Mouse (Mus musculus) midbrain, embryonic 14.5 days (tissue): ENCODE results near the gene Tsc22d1. TPM values are rescaled to one million over a fixed set of nuclear protein-coding genes. Genes with fewer than 3 reads are reported as not detected.
A peak's percentile ranks its signal among the peaks of the same experiment; 100 is the strongest.

ENCODE experiments used
- ATAC-seq: fragments of 200-750 bp; cut with Nextera tagmentation; 2 replicates; pipeline ENCODE4 v1.8.0; 2017; ENCODE audit warnings: moderate number of reproducible peaks, moderate library complexity; ENCODE audit not compliant: low FRiP score, low TSS enrichment
- DNase-seq: peaks from one replicate; pipeline ENCODE4 v3.0.0-alpha.2; 2015
- H3K27ac ChIP-seq: fragments of 300-500 bp; sonication (generic); replicated peaks from 2 replicates; pipeline ENCODE4 v1.5.1; 2014; ENCODE audit warnings: mild to moderate bottlenecking, low read depth, low read length, moderate library complexity
- H3K27me3 ChIP-seq: fragments of 300-500 bp; sonication (generic); 2 replicates; pipeline ENCODE4 v1.6.1; 2014; ENCODE audit warnings: low read length, control low read depth, mixed read lengths; ENCODE audit not compliant: control insufficient read depth, insufficient read depth
- H3K36me3 ChIP-seq: fragments of 300-500 bp; sonication (generic); 2 replicates; pipeline ENCODE4 v1.6.1; 2014; ENCODE audit warnings: low read length, control low read depth; ENCODE audit not compliant: control insufficient read depth, insufficient read depth
- H3K4me1 ChIP-seq: fragments of 300-500 bp; sonication (generic); 2 replicates; pipeline ENCODE4 v1.6.1; 2014; ENCODE audit warnings: mild to moderate bottlenecking, antibody characterized with exemption, low read length, control low read depth; ENCODE audit not compliant: control insufficient read depth, insufficient read depth
- H3K4me2 ChIP-seq: fragments of 300-500 bp; sonication (generic); 2 replicates; pipeline ENCODE4 v1.6.1; 2014; ENCODE audit warnings: mild to moderate bottlenecking, low read length, moderate library complexity
- H3K4me3 ChIP-seq: fragments of 300-500 bp; sonication (generic); replicated peaks from 2 replicates; pipeline ENCODE4 v1.5.1; 2014; ENCODE audit warnings: low read depth, low read length
- H3K9ac ChIP-seq: fragments of 300-500 bp; sonication (generic); replicated peaks from 2 replicates; pipeline ENCODE4 v1.6.1; 2014; ENCODE audit warnings: mild to moderate bottlenecking, low read length, moderate library complexity
- H3K9me3 ChIP-seq: fragments of 300-500 bp; sonication (generic); 2 replicates; pipeline ENCODE4 v1.6.1; 2016; ENCODE audit warnings: low read length, control low read depth, mixed read lengths; ENCODE audit not compliant: control insufficient read depth
- WGBS: fragments of 180-500 bp; shearing (Covaris S2); extraction: QIAGEN DNeasy Blood & Tissue Kit; methylation state at CpG from one replicate; pipeline ENCODE4 v1.1.7; 2014; 5-methylcytosine and 5-hydroxymethylcytosine counted together
- polyA plus RNA-seq: library from polyadenylated mRNA; unstranded; fragments of >200 nt; fragmentation: Nextera tagmentation; extraction: Ambion mirVana; gene quantifications from 2 replicates; pipeline ENCODE4 v1.2.1, GENCODE M21; 2014

Tsc22d1 gene
- polyA plus RNA-seq, 1 experiment from 2014 or later: 872 TPM

- DNase-seq: no peak
- ATAC-seq: no peak
- Histone ChIP-seq H3K27me3 (no peaks in the 10 kb centered on the region), H3K9me3 (no peaks in the 10 kb centered on the region), H3K4me2 (no peak overlapping the region), H3K4me3 (no peak overlapping the region), H3K27ac (no peak overlapping the region), H3K4me1 (no peaks in the 10 kb centered on the region), H3K9ac (no peak overlapping the region), H3K36me3 (no peaks in the 10 kb centered on the region)
- WGBS: 95% methylated on average over 11 of the region's 11 CpGs
These were observed 65.7 kb downstream of the Tsc22d1 start for GRCm38 (mm10) chr14:76480507-76480906.

GRCm38 (mm10) chr14:76483701-76484100 is 68.9 kb downstream of the Tsc22d1 start:
- 100% methylated on average over 1 of the region's 1 CpGs for WGBS
- Histone ChIP-seq H3K36me3 (no peaks in the 10 kb centered on the region), H3K9me3 (no peaks in the 10 kb centered on the region), H3K27ac (no peak overlapping the region), H3K27me3 (no peaks in the 10 kb centered on the region), H3K4me3 (no peak overlapping the region), H3K4me1 (no peaks in the 10 kb centered on the region), H3K4me2 (no peak overlapping the region), H3K9ac (no peak overlapping the region)
- DNase-seq (no peak), ATAC-seq (no peak)

GRCm38 (mm10) chr14:76487609-76488008 is 72.8 kb downstream of the Tsc22d1 start:
- 89% methylated on average over 16 of the region's 16 CpGs for WGBS
- Histone ChIP-seq H3K27ac (no peak overlapping the region), H3K9me3 (no peaks in the 10 kb centered on the region), H3K36me3 (no peaks in the 10 kb centered on the region), H3K4me2 (no peak overlapping the region), H3K27me3 (no peaks in the 10 kb centered on the region), H3K9ac (no peak overlapping the region), H3K4me1 (no peaks in the 10 kb centered on the region), H3K4me3 (no peak overlapping the region)
- no peak for ATAC-seq
- DNase-seq: no peak

GRCm38 (mm10) chr14:76488101-76489044 is 73.6 kb downstream of the Tsc22d1 start:
- Histone ChIP-seq H3K27ac (no peak overlapping the region; the same call in 1 of the 2 replicates), H3K27me3 (no peaks in the 10 kb centered on the region), H3K9ac (no peak overlapping the region), H3K4me1 (no peaks in the 10 kb centered on the region), H3K4me2 (no peak overlapping the region), H3K9me3 (no peaks in the 10 kb centered on the region), H3K36me3 (no peaks in the 10 kb centered on the region), H3K4me3 (no peak overlapping the region)
- ATAC-seq (no peak), DNase-seq (peak; percentile 52)
- 83% methylated on average over 18 of the region's 18 CpGs for WGBS

- Histone ChIP-seq H3K4me3 (no peak overlapping the region), H3K9me3 (no peaks in the 10 kb centered on the region), H3K9ac (no peak overlapping the region), H3K36me3 (peaks cover 2% of the 10 kb centered on the region; the same call in 1 of the 2 replicates), H3K27ac (no peak overlapping the region), H3K4me2 (no peak overlapping the region), H3K27me3 (no peaks in the 10 kb centered on the region), H3K4me1 (no peaks in the 10 kb centered on the region)
- 79% methylated on average over 2 of the region's 2 CpGs for WGBS
- peak; percentile 70 for DNase-seq
- no peak for ATAC-seq
These were observed 74.4 kb downstream of the Tsc22d1 start for GRCm38 (mm10) chr14:76489128-76489527.

GRCm38 (mm10) chr14:76495022-76495421 is 80.3 kb downstream of the Tsc22d1 start:
- no peaks in the 10 kb centered on the region for H3K27me3 ChIP-seq
- H3K9me3 ChIP-seq: no peaks in the 10 kb centered on the region
- peaks cover 5% of the 10 kb centered on the region for H3K4me1 ChIP-seq
- H3K36me3 ChIP-seq: peaks cover 4% of the 10 kb centered on the region; the same call in 1 of the 2 replicates
- H3K9ac ChIP-seq: no peak overlapping the region
- ATAC-seq: no peak
- H3K4me2 ChIP-seq: no peak overlapping the region
- no peak overlapping the region for H3K4me3 ChIP-seq
- 74% methylated on average over 5 of the region's 5 CpGs for WGBS
- H3K27ac ChIP-seq: no peak overlapping the region
- no peak for DNase-seq

- Histone ChIP-seq H3K4me1 (peaks cover 8% of the 10 kb centered on the region), H3K4me3 (no peak overlapping the region), H3K4me2 (no peak overlapping the region), H3K27ac (no peak overlapping the region), H3K9me3 (no peaks in the 10 kb centered on the region), H3K9ac (no peak overlapping the region), H3K27me3 (no peaks in the 10 kb centered on the region), H3K36me3 (peaks cover 4% of the 10 kb centered on the region; the same call in 1 of the 2 replicates)
- DNase-seq (no peak), ATAC-seq (no peak)
- 64% methylated on average over 9 of the region's 9 CpGs for WGBS
These were observed 82.4 kb downstream of the Tsc22d1 start for GRCm38 (mm10) chr14:76497187-76497586.

GRCm38 (mm10) chr14:76498210-76498609 is 83.4 kb downstream of the Tsc22d1 start:
- Histone ChIP-seq H3K4me2 (no peak overlapping the region), H3K9ac (no peak overlapping the region; the same call in 1 of the 2 replicates), H3K27ac (no peak overlapping the region), H3K4me1 (peaks cover 8% of the 10 kb centered on the region), H3K27me3 (no peaks in the 10 kb centered on the region), H3K9me3 (no peaks in the 10 kb centered on the region), H3K4me3 (no peak overlapping the region), H3K36me3 (peaks cover 4% of the 10 kb centered on the region; the same call in 1 of the 2 replicates)
- no peak for DNase-seq
- WGBS: 43% methylated on average over 7 of the region's 7 CpGs
- no peak for ATAC-seq

GRCm38 (mm10) chr14:76499492-76499891 is 84.7 kb downstream of the Tsc22d1 start:
- Histone ChIP-seq H3K9ac (no peak overlapping the region), H3K27me3 (no peaks in the 10 kb centered on the region), H3K4me2 (no peak overlapping the region), H3K9me3 (no peaks in the 10 kb centered on the region), H3K4me1 (peaks cover 8% of the 10 kb centered on the region), H3K4me3 (no peak overlapping the region), H3K27ac (no peak overlapping the region), H3K36me3 (no peaks in the 10 kb centered on the region)
- ATAC-seq: no peak
- DNase-seq: no peak
- WGBS: 67% methylated on average over 6 of the region's 6 CpGs
